Mouse (Mus musculus): ENCODE measurements around the gene Atp9a. TPM values are rescaled to one million over a fixed set of nuclear protein-coding genes. Genes with fewer than 3 reads are reported as not detected.
"Not testable (repeated sequence)": the region's sequence is repeated elsewhere in the genome, so short reads cannot be mapped to it uniquely, and the experiment has no call there.

The Atp9a gene
- polyA plus RNA-seq, 1 experiment from 2014 or later: 15.0 TPM

GRCm38 (mm10) chr2:168764460-168764867, 22.3 kb upstream of the Atp9a start:
- no peak overlapping the region for H3K27ac ChIP-seq
- no peak overlapping the region for H3K4me3 ChIP-seq (replicated peaks; ENCODE audit: low read depth, low read length)

GRCm38 (mm10) chr2:168763785-168764184, 21.6 kb upstream of the Atp9a start:
- no peak for TF ChIP-seq CTCF (IDR thresholded peaks at IDR 0.05; ENCODE audit: low read depth)
- no peaks in the 10 kb centered on the region for H3K9me3 ChIP-seq (replicated peaks; ENCODE audit: low read length)
- DNase-seq (ENCODE audit: low spot score) (no peak), ATAC-seq (replicated peaks; ENCODE audit: low FRiP score, low read depth) (no peak)
- no peaks in the 10 kb centered on the region for H3K36me3 ChIP-seq (ENCODE audit: insufficient read depth, low read length)
- H3K27me3 ChIP-seq (ENCODE audit: insufficient read depth, low read length): peaks cover 76% of the 10 kb centered on the region
- H3K27ac ChIP-seq: no peak overlapping the region
- H3K4me1 ChIP-seq (replicated peaks; ENCODE audit: insufficient read depth, low read length): peaks cover 17% of the 10 kb centered on the region
- WGBS: 17% methylated on average over 7 of the region's 7 CpGs
- H3K4me3 ChIP-seq (replicated peaks; ENCODE audit: low read depth, low read length): no peak overlapping the region
- H3K9ac ChIP-seq (ENCODE audit: low read depth, low read length): no peak overlapping the region
- no peak overlapping the region for H3K4me2 ChIP-seq (ENCODE audit: low read length)

More at GRCm38 (mm10) chr2:168764460-168764867, 22.3 kb upstream of the Atp9a start:
- Histone ChIP-seq H3K4me2 (ENCODE audit: low read length) (no peak overlapping the region), H3K27me3 (ENCODE audit: insufficient read depth, low read length) (peaks cover 81% of the 10 kb centered on the region), H3K36me3 (ENCODE audit: insufficient read depth, low read length) (no peaks in the 10 kb centered on the region), H3K4me1 (replicated peaks; ENCODE audit: insufficient read depth, low read length) (peaks cover 17% of the 10 kb centered on the region), H3K9ac (ENCODE audit: low read depth, low read length) (no peak overlapping the region), H3K9me3 (replicated peaks; ENCODE audit: low read length) (no peaks in the 10 kb centered on the region)
- no peak for TF ChIP-seq CTCF (IDR thresholded peaks at IDR 0.05; ENCODE audit: low read depth)
- WGBS: 18% methylated on average over 9 of the region's 9 CpGs
- no peak for ATAC-seq (replicated peaks; ENCODE audit: low FRiP score, low read depth)
- no peak for DNase-seq (ENCODE audit: low spot score)

- Histone ChIP-seq H3K4me3 (replicated peaks; ENCODE audit: low read depth, low read length) (no peak overlapping the region), H3K9me3 (replicated peaks; ENCODE audit: low read length) (no peaks in the 10 kb centered on the region), H3K9ac (ENCODE audit: low read depth, low read length) (no peak overlapping the region), H3K27me3 (ENCODE audit: insufficient read depth, low read length) (peaks cover 62% of the 10 kb centered on the region), H3K27ac (no peak overlapping the region), H3K4me1 (replicated peaks; ENCODE audit: insufficient read depth, low read length) (peaks cover 17% of the 10 kb centered on the region), H3K4me2 (ENCODE audit: low read length) (no peak overlapping the region), H3K36me3 (ENCODE audit: insufficient read depth, low read length) (no peaks in the 10 kb centered on the region)
- 1% methylated on average over 12 of the region's 12 CpGs for WGBS
- ATAC-seq (replicated peaks; ENCODE audit: low FRiP score, low read depth) (no peak), DNase-seq (ENCODE audit: low spot score) (peak; percentile 32)
- no peak for TF ChIP-seq CTCF (IDR thresholded peaks at IDR 0.05; ENCODE audit: low read depth)
Observed at GRCm38 (mm10) chr2:168762411-168762815, 20.2 kb upstream of the Atp9a start.

- H3K27me3 ChIP-seq (ENCODE audit: insufficient read depth, low read length): peaks cover 57% of the 10 kb centered on the region
- WGBS: 7% methylated on average over 4 of the region's 4 CpGs
Observed at GRCm38 (mm10) chr2:168761954-168762353, 19.7 kb upstream of the Atp9a start.

GRCm38 (mm10) chr2:168761141-168761540, 18.9 kb upstream of the Atp9a start:
- WGBS: 83% methylated on average over 9 of the region's 9 CpGs
- TF ChIP-seq CTCF (IDR thresholded peaks at IDR 0.05; ENCODE audit: low read depth): no peak
- no peak overlapping the region for H3K4me2 ChIP-seq (ENCODE audit: low read length)
- no peaks in the 10 kb centered on the region for H3K36me3 ChIP-seq (ENCODE audit: insufficient read depth, low read length)
- no peaks in the 10 kb centered on the region for H3K9me3 ChIP-seq (replicated peaks; ENCODE audit: low read length)
- H3K9ac ChIP-seq (ENCODE audit: low read depth, low read length): no peak overlapping the region
- peaks cover 8% of the 10 kb centered on the region for H3K4me1 ChIP-seq (replicated peaks; ENCODE audit: insufficient read depth, low read length)
- H3K27me3 ChIP-seq (ENCODE audit: insufficient read depth, low read length): peaks cover 49% of the 10 kb centered on the region
- H3K27ac ChIP-seq: no peak overlapping the region
- no peak for ATAC-seq (replicated peaks; ENCODE audit: low FRiP score, low read depth)
- H3K4me3 ChIP-seq (replicated peaks; ENCODE audit: low read depth, low read length): no peak overlapping the region
- no peak for DNase-seq (ENCODE audit: low spot score)

More at GRCm38 (mm10) chr2:168761954-168762353, 19.7 kb upstream of the Atp9a start:
- Histone ChIP-seq H3K9ac (ENCODE audit: low read depth, low read length) (no peak overlapping the region), H3K4me1 (replicated peaks; ENCODE audit: insufficient read depth, low read length) (peaks cover 16% of the 10 kb centered on the region), H3K9me3 (replicated peaks; ENCODE audit: low read length) (no peaks in the 10 kb centered on the region), H3K4me2 (ENCODE audit: low read length) (no peak overlapping the region), H3K36me3 (ENCODE audit: insufficient read depth, low read length) (no peaks in the 10 kb centered on the region), H3K4me3 (replicated peaks; ENCODE audit: low read depth, low read length) (no peak overlapping the region), H3K27ac (no peak overlapping the region)
- TF ChIP-seq CTCF (IDR thresholded peaks at IDR 0.05; ENCODE audit: low read depth): no peak
- no peak for DNase-seq (ENCODE audit: low spot score)
- no peak for ATAC-seq (replicated peaks; ENCODE audit: low FRiP score, low read depth)

GRCm38 (mm10) chr2:168744406-168744805, 2.2 kb upstream of the Atp9a start:
- H3K27ac ChIP-seq; H3K4me1 ChIP-seq (replicated peaks; ENCODE audit: insufficient read depth, low read length); H3K27me3 ChIP-seq (ENCODE audit: insufficient read depth, low read length); H3K9me3 ChIP-seq (replicated peaks; ENCODE audit: low read length); H3K4me3 ChIP-seq (replicated peaks; ENCODE audit: low read depth, low read length); H3K4me2 ChIP-seq (ENCODE audit: low read length); ATAC-seq (replicated peaks; ENCODE audit: low FRiP score, low read depth); DNase-seq (ENCODE audit: low spot score); H3K9ac ChIP-seq (ENCODE audit: low read depth, low read length); H3K36me3 ChIP-seq (ENCODE audit: insufficient read depth, low read length): not testable (repeated sequence)
- 0 out of 2 replicates have a peak, but pooled peaks have one; percentile 12 for TF ChIP-seq CTCF (IDR thresholded peaks at IDR 0.05; ENCODE audit: low read depth)
- 92% methylated on average over 10 of the region's 10 CpGs for WGBS

- WGBS: 23% methylated on average over 7 of the region's 7 CpGs
- Histone ChIP-seq H3K27me3 (ENCODE audit: insufficient read depth, low read length) (no peaks in the 10 kb centered on the region), H3K4me3 (replicated peaks; ENCODE audit: low read depth, low read length) (peak overlapping the region; percentile 81; the same call in 1 of the 2 replicates), H3K36me3 (ENCODE audit: insufficient read depth, low read length) (no peaks in the 10 kb centered on the region), H3K4me1 (replicated peaks; ENCODE audit: insufficient read depth, low read length) (no peaks in the 10 kb centered on the region), H3K27ac (no peak overlapping the region), H3K9me3 (replicated peaks; ENCODE audit: low read length) (no peaks in the 10 kb centered on the region), H3K4me2 (ENCODE audit: low read length) (peak overlapping the region; percentile 82), H3K9ac (ENCODE audit: low read depth, low read length) (no peak overlapping the region)
- ATAC-seq (replicated peaks; ENCODE audit: low FRiP score, low read depth) (no peak), DNase-seq (ENCODE audit: low spot score) (no peak)
- peak; percentile 76 for TF ChIP-seq CTCF (IDR thresholded peaks at IDR 0.05; ENCODE audit: low read depth)
Observed at GRCm38 (mm10) chr2:168742649-168743048, 440 bp upstream of the Atp9a start.
